Mouse (Mus musculus): ENCODE measurements at regions not wholly inside any gene's neighbourhood (a gene's known extent, or its start where the extent isn't known, plus 50 kb on each side); places are given as distances from the start of the nearest gene placed in this dataset.

DNA sequence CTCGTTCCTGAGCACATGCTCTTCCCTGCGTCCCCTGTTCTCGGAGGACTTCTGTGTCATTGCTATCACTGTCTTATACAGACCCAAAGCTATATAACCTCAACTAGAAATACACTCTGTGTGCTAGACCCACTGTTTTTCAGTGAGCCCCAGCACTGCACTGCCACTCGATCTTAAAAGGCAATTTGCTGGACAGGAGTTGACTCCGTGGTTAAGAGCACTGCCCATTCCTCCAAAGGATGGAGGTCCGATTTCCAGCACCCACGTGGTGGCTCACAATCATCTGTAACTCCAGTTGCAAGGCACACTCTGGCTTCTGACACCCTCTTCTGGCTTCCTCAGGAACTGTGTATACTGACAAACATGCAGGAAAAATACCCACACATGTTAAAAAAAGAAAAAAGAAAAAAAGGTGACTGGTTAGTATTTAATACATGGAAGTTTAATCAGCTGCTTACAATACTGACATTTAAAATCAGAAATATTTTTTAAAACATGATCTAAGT, 188.3 kb upstream of the Mkln1 start:
- no peak for TF ChIP-seq GATA4 (IDR thresholded peaks at IDR 0.05; ENCODE audit: insufficient replicate concordance, low read length)

DNA sequence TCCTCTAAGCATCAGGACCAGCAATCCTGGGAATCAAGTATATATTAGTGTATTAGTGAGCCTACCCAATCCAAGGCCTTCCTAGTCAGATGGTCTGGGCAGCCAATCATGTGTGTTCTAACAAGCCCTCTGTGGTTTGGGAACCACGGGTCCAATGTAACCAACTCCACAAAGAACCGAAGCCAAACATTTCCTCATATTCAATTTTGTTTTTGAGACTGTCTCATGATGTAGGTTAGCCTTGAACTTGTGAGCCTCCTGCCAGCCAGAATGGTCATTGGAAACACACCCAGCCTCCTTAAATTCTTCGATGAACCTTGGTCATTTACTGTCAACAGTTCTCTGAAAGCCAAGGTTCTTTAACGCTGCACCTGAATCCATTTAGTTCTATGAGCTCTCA, 187.4 kb upstream of the Mkln1 start:
- no peak for TF ChIP-seq GATA4 (IDR thresholded peaks at IDR 0.05; ENCODE audit: insufficient replicate concordance, low read length)

DNA sequence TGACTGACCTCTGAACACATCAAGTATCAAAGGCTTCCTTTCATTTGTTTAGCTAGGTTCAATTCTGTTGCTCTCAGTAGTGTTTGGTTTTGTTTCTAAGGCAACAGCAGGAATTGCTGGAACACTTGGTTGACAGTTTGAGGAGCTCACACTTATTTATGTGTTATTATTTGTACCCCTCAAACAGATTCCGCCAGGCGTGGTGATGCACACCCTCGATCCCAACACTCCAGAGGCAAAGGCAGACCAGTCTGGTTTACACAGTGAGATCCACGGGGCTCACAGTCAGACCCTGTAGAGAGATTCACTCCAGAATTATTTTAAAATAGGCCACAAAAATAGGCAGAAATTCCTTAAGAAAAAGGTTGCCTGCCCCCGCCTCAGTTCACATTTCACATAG, 186.9 kb upstream of the Mkln1 start:
- no peak for TF ChIP-seq GATA4 (IDR thresholded peaks at IDR 0.05; ENCODE audit: insufficient replicate concordance, low read length)

GRCm38 (mm10) chr6:31212080-31212479, 186.5 kb upstream of the Mkln1 start:
- no peak for TF ChIP-seq GATA4 (IDR thresholded peaks at IDR 0.05; ENCODE audit: insufficient replicate concordance, low read length)

- no peak for TF ChIP-seq GATA4 (IDR thresholded peaks at IDR 0.05; ENCODE audit: insufficient replicate concordance, low read length)
These were observed 185.8 kb upstream of the Mkln1 start for GRCm38 (mm10) chr6:31212694-31213093.

GRCm38 (mm10) chr6:31213161-31213560, 185.4 kb upstream of the Mkln1 start:
- no peak for TF ChIP-seq GATA4 (IDR thresholded peaks at IDR 0.05; ENCODE audit: insufficient replicate concordance, low read length)

- no peak for TF ChIP-seq GATA4 (IDR thresholded peaks at IDR 0.05; ENCODE audit: insufficient replicate concordance, low read length)
These were observed 182.9 kb upstream of the Mkln1 start for GRCm38 (mm10) chr6:31215661-31216060.

DNA sequence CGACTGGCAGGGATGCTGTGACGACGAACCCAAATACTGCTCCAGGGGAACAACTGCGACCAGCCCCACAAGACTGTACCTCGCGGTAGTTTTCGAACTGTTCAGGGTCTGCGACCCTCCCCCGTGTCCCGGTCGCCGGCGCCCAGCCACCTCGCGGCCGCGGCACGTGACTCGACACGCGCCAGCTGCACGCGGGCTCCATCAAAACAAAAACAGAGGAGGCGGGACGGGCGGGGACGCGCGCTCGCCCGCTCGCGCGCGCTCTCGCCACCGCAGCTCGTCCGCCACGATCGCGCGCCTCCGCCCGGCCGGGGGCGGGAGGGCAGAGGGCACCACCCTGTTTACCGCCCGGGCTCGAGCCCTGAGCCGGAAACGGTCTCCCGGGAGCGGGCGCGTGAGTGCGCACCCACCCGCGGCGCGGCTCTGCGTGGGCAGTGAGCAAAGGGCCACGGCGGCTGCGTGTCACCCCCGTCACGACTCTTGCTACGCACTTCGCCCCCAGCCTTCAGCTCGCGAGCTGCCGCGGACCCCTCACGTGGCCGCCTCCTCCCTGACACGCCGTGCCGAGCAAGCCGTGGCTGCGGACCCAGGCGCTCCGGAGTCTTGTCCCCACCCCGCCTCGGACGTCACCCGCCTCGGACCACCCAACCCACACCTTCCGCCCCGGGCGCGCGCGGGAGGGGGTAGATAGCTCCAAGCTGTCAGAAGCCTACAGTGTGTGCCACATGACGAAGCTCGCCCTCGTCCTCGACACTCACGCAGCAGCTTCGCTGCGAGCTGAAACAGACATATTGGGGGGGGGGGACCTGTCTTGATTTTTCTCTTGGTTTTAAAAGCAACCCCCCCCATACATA, 182.1 kb upstream of the Mkln1 start:
- peak; percentile 55; the same call in 1 of the 2 replicates for TF ChIP-seq GATA4 (IDR thresholded peaks at IDR 0.05; ENCODE audit: insufficient replicate concordance, low read length)

GRCm38 (mm10) chr6:31217060-31217541, 181.4 kb upstream of the Mkln1 start:
- no peak for TF ChIP-seq GATA4 (IDR thresholded peaks at IDR 0.05; ENCODE audit: insufficient replicate concordance, low read length)

- TF ChIP-seq GATA4 (IDR thresholded peaks at IDR 0.05; ENCODE audit: insufficient replicate concordance, low read length), result no peak; the same call in 1 of the 2 replicates
These were observed 180.8 kb upstream of the Mkln1 start for GRCm38 (mm10) chr6:31217641-31218138.

GRCm38 (mm10) chr6:31218139-31218750, 180.3 kb upstream of the Mkln1 start:
- peak; percentile 71; the same call in 1 of the 2 replicates for TF ChIP-seq GATA4 (IDR thresholded peaks at IDR 0.05; ENCODE audit: insufficient replicate concordance, low read length)

GRCm38 (mm10) chr6:31218880-31219279, 179.7 kb upstream of the Mkln1 start:
- no peak for TF ChIP-seq GATA4 (IDR thresholded peaks at IDR 0.05; ENCODE audit: insufficient replicate concordance, low read length)

GRCm38 (mm10) chr6:31219736-31220135, 178.8 kb upstream of the Mkln1 start:
- no peak for TF ChIP-seq GATA4 (IDR thresholded peaks at IDR 0.05; ENCODE audit: insufficient replicate concordance, low read length)

- TF ChIP-seq GATA4 (IDR thresholded peaks at IDR 0.05; ENCODE audit: insufficient replicate concordance, low read length), result no peak
These were observed 178.2 kb upstream of the Mkln1 start for GRCm38 (mm10) chr6:31220184-31220931.

DNA sequence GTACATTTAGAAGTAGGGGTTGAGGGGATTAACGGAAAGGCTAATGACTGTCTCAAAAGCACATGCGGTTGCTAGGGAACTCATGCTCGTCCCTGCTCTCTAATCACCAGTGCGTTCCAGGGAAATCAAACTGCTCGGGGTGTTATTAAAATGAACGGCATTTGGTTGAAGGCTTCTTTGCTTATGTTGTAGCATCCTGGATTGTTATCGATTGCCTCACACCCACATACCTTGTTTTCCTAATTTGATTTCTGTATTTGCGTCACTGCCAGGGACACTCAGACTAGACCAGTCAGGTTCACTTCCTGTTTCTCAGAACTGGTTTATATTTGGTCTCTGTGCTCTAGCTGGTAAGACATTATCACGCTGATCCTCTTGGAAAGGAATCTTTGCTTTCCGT, 177.0 kb upstream of the Mkln1 start:
- peak; percentile 39; the same call in 1 of the 2 replicates for TF ChIP-seq GATA4 (IDR thresholded peaks at IDR 0.05; ENCODE audit: insufficient replicate concordance, low read length)

Measured in liver, adult (tissue).